Mouse (Mus musculus) thymus, adult 2 months (tissue): ENCODE results near the gene Jag1. TPM values are rescaled to one million over a fixed set of nuclear protein-coding genes. Genes with fewer than 3 reads are reported as not detected.

Source experiments
- DNase-seq: peaks from one replicate; pipeline ENCODE4 v3.0.0; 2021
- H3K27ac ChIP-seq: fragments of 200-500 bp; 2 replicates; pipeline ENCODE4 v1.5.1; 2012; ENCODE audit warnings: low read length, control low read depth; ENCODE audit not compliant: control insufficient read depth, insufficient read depth
- H3K27me3 ChIP-seq: fragments of 200-500 bp; 2 replicates; pipeline ENCODE4 v1.6.1; 2012; ENCODE audit warnings: mild to moderate bottlenecking, low read length, moderate library complexity, mixed read lengths; ENCODE audit not compliant: control insufficient read depth, insufficient read depth
- H3K36me3 ChIP-seq: fragments of 200-500 bp; 2 replicates; pipeline ENCODE4 v1.6.1; 2012; ENCODE audit warnings: mild to moderate bottlenecking, low read length, moderate library complexity; ENCODE audit not compliant: control insufficient read depth, insufficient read depth
- H3K4me1 ChIP-seq: fragments of 200-500 bp; replicated peaks from 2 replicates; pipeline ENCODE4 v1.6.1; 2012; ENCODE audit warnings: low read length; ENCODE audit not compliant: control insufficient read depth, insufficient read depth
- H3K4me3 ChIP-seq: fragments of 200-500 bp; 2 replicates; pipeline ENCODE4 v1.5.1; 2012; ENCODE audit warnings: mild to moderate bottlenecking, low read length, control low read depth, moderate library complexity; ENCODE audit not compliant: control insufficient read depth, insufficient read depth
- CTCF ChIP-seq: fragments of 200-500 bp; IDR thresholded peaks from 2 replicates; pipeline ENCODE4 v1.5.1; 2012; ENCODE audit warnings: mild to moderate bottlenecking, control low read depth, low read length, moderate library complexity, borderline replicate concordance; ENCODE audit not compliant: control insufficient read depth, poor library complexity, insufficient read depth; ENCODE audit errors: extremely low read depth
- POLR2A ChIP-seq: fragments of 200-500 bp; IDR thresholded peaks from 2 replicates; pipeline ENCODE4 v1.6.1; 2012; ENCODE audit warnings: mild to moderate bottlenecking, low read length, control low read depth, moderate library complexity; ENCODE audit not compliant: control insufficient read depth, poor library complexity, insufficient read depth; ENCODE audit errors: extremely low read depth
- WGBS: fragments of 180-500 bp; shearing (Covaris S2); methylation state at CpG from one replicate; pipeline ENCODE4 v1.1.7; 2018; 5-methylcytosine and 5-hydroxymethylcytosine counted together
- polyA plus RNA-seq: library from polyadenylated mRNA; depleted of rRNA; stranded (reverse); fragments of >200 nt; gene quantifications from 2 replicates; pipeline ENCODE4 v1.2.3, GENCODE M21; 2012

Gene Jag1
- polyA plus RNA-seq, 1 experiment = 3.0 TPM

DNA sequence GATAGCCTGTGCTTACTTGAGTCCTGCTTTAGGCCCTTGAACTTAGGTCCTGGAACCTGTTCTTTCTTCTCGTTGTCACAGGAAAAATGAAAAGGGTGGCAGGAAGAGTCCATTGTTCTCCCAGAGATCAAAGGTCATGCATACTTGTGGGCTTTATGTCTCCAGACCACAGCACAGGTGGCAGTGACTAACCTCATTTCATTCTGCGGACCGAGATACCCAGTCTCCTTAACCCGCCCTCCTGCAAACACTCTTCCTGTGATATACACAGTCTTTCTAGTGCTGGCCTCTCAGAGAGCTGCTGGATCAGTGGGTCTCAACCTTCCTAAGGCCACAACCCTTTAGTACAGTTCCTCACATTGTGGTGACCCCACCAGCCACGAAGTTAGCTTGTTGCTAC lies 17.6 kb upstream of the Jag1 start:
- no peaks in the 10 kb centered on the region for H3K27me3 ChIP-seq
- no peak overlapping the region for H3K27ac ChIP-seq
- H3K4me3 ChIP-seq = no peak overlapping the region
- no peak for DNase-seq
- H3K36me3 ChIP-seq = no peaks in the 10 kb centered on the region
- no peak for TF ChIP-seq CTCF
- TF ChIP-seq POLR2A = no peak
- no peaks in the 10 kb centered on the region for H3K4me1 ChIP-seq
- 71% methylated on average over 5 of the region's 5 CpGs for WGBS

DNA sequence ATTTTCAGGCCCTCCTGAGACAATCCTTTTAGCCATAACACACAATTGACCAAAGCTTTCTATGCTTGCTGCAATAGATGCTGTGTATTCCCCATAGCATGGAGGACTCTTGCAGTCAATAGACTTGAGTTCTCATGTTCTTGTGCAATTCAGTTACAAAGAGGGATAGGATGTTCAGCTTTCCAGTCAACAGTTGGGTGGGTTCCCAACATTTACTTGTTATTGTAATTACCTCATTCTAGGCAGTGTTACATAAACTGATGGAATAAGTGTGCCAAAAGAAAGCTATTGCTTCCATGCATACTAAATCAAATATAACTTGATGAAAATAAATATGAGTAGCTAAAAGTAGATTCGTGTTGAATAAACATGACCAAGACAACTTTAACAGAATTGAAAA lies 8.4 kb upstream of the Jag1 start:
- Histone ChIP-seq H3K36me3 (no peaks in the 10 kb centered on the region), H3K27ac (no peak overlapping the region), H3K4me1 (no peaks in the 10 kb centered on the region), H3K4me3 (no peak overlapping the region), H3K27me3 (no peaks in the 10 kb centered on the region)
- DNase-seq = no peak
- 93% methylated on average over 1 of the region's 1 CpGs for WGBS
- TF ChIP-seq POLR2A = no peak
- TF ChIP-seq CTCF = no peak

DNA sequence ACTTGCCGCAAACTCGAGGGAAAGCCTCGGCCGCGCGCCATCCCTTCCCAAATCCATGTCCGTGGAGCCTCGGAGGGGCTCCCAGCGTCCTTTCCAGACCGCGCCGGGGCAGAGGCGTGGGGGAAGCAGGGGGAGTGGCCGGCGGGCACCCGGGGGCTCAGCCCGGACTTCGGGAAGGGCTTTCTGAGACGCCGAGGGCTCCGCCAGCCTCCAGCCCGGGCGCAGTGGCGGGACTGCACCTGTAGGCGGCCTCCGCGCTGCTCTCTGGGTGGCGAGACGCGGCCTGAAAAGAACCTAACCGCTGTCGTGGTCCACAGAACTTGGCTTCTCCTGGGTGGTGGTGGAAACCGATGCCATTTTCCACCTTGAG lies 862 bp upstream of the Jag1 start:
- TF ChIP-seq POLR2A = no peak
- TF ChIP-seq CTCF = no peak
- Histone ChIP-seq H3K4me1 (0 out of 2 replicates have a peak, but pooled peaks cover 3% of the 10 kb centered on the region), H3K4me3 (peak overlapping the region; percentile 42), H3K27ac (no peak overlapping the region), H3K27me3 (peaks cover 7% of the 10 kb centered on the region), H3K36me3 (no peaks in the 10 kb centered on the region)
- 1% methylated on average over 33 of the region's 33 CpGs for WGBS
- DNase-seq = peak; percentile 22

DNA sequence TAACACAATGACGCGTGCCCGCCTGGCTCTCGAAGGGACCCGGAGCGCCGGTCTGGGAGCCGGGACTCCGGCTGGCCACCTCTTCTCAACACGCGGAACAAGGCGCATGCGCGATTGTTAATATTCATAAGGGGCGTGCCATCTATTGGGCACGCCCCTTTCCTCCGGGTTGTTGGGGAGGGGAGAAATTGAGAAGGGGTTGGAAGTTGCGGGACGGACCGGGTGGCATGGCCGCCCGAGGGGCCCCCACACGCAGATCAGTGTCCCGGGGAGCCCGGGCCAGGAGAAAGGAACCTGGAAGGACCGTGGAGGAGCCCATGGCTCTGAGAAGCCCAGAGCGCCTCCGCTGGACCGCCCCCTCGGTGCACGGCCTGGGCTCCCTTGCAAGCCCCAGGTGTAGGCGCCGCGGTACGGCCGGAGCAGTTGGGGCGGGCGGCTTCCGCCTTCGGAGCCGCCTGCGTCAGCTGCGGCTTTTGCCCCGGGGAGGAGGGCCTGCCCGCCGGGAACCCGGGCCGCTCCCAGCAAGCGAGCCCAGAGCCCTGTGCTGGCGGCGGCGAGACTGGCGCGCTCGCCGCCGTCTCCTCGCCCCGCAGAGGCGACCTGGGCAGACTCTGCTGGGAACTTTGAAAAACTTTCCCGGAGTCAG lies 354 bp upstream of the Jag1 start:
- TF ChIP-seq CTCF (no peak), POLR2A (0 out of 2 replicates have a peak, but pooled peaks have one; percentile 20)
- Histone ChIP-seq H3K4me3 (peak overlapping the region; percentile 42), H3K4me1 (0 out of 2 replicates have a peak, but pooled peaks cover 3% of the 10 kb centered on the region), H3K27me3 (peaks cover 7% of the 10 kb centered on the region), H3K36me3 (no peaks in the 10 kb centered on the region), H3K27ac (no peak overlapping the region)
- DNase-seq = peak; percentile 22
- 2% methylated on average over 61 of the region's 61 CpGs for WGBS

DNA sequence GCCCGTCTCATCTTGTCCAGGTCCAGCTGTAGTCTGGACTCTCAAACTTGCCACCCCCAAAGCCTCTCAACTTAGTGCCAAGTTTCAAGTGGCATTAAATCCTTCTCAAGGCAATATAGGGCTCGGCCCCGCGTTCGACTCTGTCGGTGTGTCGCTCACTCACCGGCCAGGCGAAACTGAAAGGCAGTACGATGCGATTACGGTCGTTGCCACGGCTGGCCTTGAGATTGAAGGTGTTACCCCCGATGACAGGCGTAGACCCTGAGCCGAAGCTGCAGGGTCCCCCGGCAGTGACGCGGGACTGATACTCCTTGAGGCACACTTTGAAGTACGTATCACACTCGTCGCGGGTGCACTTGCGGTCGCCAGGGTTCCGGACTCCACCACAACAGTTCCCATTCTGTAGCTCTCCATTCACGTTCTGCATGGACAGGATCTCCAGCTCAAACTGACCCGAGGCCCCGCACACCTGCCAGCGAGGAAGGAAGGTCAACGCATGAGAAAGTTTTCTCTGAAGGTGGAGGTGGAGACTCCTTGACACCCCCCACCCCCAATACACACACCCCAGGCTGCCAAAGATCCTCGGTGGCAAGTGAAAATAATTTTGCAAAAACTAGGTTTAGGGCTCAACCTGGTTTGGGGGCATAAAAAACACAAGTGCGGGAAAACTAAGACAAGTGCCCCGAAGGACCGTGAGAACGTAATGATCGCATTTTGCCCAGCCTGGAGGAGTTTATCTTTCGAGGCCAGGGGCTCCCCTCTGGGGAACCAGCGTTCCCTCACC lies 1.0 kb downstream of the Jag1 start:
- TF ChIP-seq CTCF (no peak), POLR2A (no peak)
- Histone ChIP-seq H3K4me1 (0 out of 2 replicates have a peak, but pooled peaks cover 3% of the 10 kb centered on the region), H3K4me3 (peak overlapping the region; percentile 22), H3K36me3 (no peaks in the 10 kb centered on the region), H3K27ac (no peak overlapping the region), H3K27me3 (peaks cover 7% of the 10 kb centered on the region)
- no peak for DNase-seq
- WGBS = 3% methylated on average over 40 of the region's 40 CpGs

DNA sequence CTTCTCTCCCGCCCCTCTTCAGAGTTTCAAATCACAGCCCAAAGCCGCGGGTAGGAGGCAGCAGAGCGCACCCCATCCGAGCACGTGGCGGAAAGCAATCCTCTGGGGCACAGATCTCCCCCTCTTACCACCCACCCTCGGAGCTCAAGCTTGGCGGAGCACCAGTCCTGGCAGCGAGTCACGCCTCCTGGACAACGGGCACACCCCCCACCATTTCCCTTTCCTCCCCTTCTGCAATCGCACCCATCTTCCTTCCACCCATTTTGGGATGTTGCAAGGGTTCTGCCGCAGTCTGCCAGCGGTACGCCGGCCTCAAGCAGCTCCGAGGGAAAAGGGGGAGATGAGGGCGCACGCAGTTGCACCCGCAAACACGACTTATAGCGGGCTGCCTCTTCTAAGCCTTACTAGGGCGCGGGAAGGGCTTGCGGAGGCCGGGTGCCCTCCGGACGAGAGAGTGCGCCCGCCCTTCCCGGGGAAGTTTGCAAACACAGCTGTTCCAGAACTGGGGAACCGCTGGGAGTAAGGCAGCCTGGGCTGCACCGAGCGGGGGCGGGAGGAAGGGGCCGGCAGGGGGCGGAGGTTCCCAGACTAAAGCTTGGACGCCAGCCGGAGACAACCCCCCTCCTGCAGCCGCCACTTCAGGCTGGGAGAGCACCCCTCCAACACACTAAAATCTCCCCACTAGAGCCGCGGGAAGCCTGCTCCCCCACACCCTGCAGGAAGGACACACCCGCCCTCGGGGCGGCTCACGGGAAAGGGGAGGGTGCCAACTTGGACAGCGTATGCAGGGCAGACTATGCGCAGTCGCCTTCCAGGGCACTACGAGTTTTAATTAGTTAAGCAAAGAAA lies 2.0 kb downstream of the Jag1 start:
- peaks cover 7% of the 10 kb centered on the region for H3K27me3 ChIP-seq
- no peaks in the 10 kb centered on the region for H3K36me3 ChIP-seq
- TF ChIP-seq CTCF = no peak
- 3% methylated on average over 51 of the region's 51 CpGs for WGBS
- H3K27ac ChIP-seq = no peak overlapping the region
- DNase-seq = no peak
- H3K4me1 ChIP-seq = 0 out of 2 replicates have a peak, but pooled peaks cover 3% of the 10 kb centered on the region
- peak overlapping the region; percentile 24 for H3K4me3 ChIP-seq
